Mouse (Mus musculus) limb, embryonic 10.5 days (tissue): Measurements from ENCODE around the gene Gm21903. TPM values are rescaled to one million over a fixed set of nuclear protein-coding genes. Genes with fewer than 3 reads are reported as not detected.
"Not testable (repeated sequence)": the region's sequence is repeated elsewhere in the genome, so short reads cannot be mapped to it uniquely, and the experiment has no call there.

Experiments
- DNase-seq: peaks from one replicate; pipeline ENCODE4 v3.0.0-alpha.2; 2017; ENCODE audit warnings: low spot score
- H3K27ac ChIP-seq: fragments of 300-500 bp; sonication (generic); 2 replicates; pipeline ENCODE4 v1.5.1; 2016; ENCODE audit warnings: mild to moderate bottlenecking
- H3K27me3 ChIP-seq: fragments of 300-500 bp; sonication (generic); 2 replicates; pipeline ENCODE4 v1.6.1; 2016; ENCODE audit warnings: low read depth, mild to moderate bottlenecking; ENCODE audit not compliant: poor library complexity, severe bottlenecking
- H3K36me3 ChIP-seq: fragments of 300-500 bp; sonication (generic); 2 replicates; pipeline ENCODE4 v1.6.1; 2016; ENCODE audit warnings: mild to moderate bottlenecking, moderate library complexity
- H3K4me1 ChIP-seq: fragments of 300-500 bp; sonication (generic); 2 replicates; pipeline ENCODE4 v1.6.1; 2016
- H3K4me3 ChIP-seq: fragments of 300-500 bp; sonication (generic); 2 replicates; pipeline ENCODE4 v1.5.1; 2016; ENCODE audit warnings: mild to moderate bottlenecking, moderate library complexity
- H3K9me3 ChIP-seq: fragments of 300-500 bp; sonication (generic); replicated peaks from 2 replicates; pipeline ENCODE4 v1.6.1; 2016; ENCODE audit warnings: mild to moderate bottlenecking
- WGBS: fragments of 180-500 bp; shearing (Covaris S2); methylation state at CpG from one replicate; pipeline ENCODE4 v1.1.7; 2016; 5-methylcytosine and 5-hydroxymethylcytosine counted together
- polyA plus RNA-seq: library from polyadenylated mRNA; unstranded; fragments of >200 nt; fragmentation: Nextera tagmentation; extraction: Ambion mirVana; gene quantifications from 2 replicates; pipeline ENCODE4 v1.2.1, GENCODE M21; 2016

The Gm21903 gene
- polyA plus RNA-seq: not detected in 2 replicates

- H3K27me3 ChIP-seq: no peaks in the 10 kb centered on the region
- H3K36me3 ChIP-seq: no peaks in the 10 kb centered on the region
- H3K27ac ChIP-seq: no peak within 1 kb of the TSS
- DNase-seq: no peak
- no peaks in the 10 kb centered on the region for H3K4me1 ChIP-seq
- H3K9me3 ChIP-seq: no peaks in the 10 kb centered on the region
- H3K4me3 ChIP-seq: no peak within 1 kb of the TSS
These were observed at the start of gene Gm21903 for GRCm38 (mm10) chr17:39043241-39043640. Gene Gm21903 (minus strand): TSS chr17:39043341.

- WGBS: 64% methylated on average over 1 of the region's 1 CpGs
- H3K36me3 ChIP-seq: no peaks in the 10 kb centered on the region
- no peak within 1 kb of the TSS for H3K4me3 ChIP-seq
- no peaks in the 10 kb centered on the region for H3K9me3 ChIP-seq
- H3K27me3 ChIP-seq: no peaks in the 10 kb centered on the region
- H3K4me1 ChIP-seq: no peaks in the 10 kb centered on the region
- no peak within 1 kb of the TSS for H3K27ac ChIP-seq
- no peak for DNase-seq
These were observed 33.8 kb upstream of the Gm21903 start, which contains the start of gene Esp23 for GRCm38 (mm10) chr17:39076937-39077336. Gene Esp23 (minus strand): TSS chr17:39077037.

- H3K36me3 ChIP-seq: no peaks in the 10 kb centered on the region
- H3K4me1 ChIP-seq: no peaks in the 10 kb centered on the region
- H3K4me3 ChIP-seq: no peak overlapping the region
- no peaks in the 10 kb centered on the region for H3K27me3 ChIP-seq
- H3K9me3 ChIP-seq: 0 out of 2 replicates have a peak, but pooled peaks cover 2% of the 10 kb centered on the region
- no peak for DNase-seq
- H3K27ac ChIP-seq: no peak overlapping the region
These were observed 20.5 kb upstream of the Gm21903 start for GRCm38 (mm10) chr17:39063641-39064040.

- DNase-seq, H3K27me3 ChIP-seq, H3K4me1 ChIP-seq, H3K27ac ChIP-seq, H3K4me3 ChIP-seq, H3K36me3 ChIP-seq, H3K9me3 ChIP-seq: not testable (repeated sequence)
- 90% methylated on average over 3 of the region's 3 CpGs for WGBS
These were observed 6.7 kb downstream of the Gm21903 start, which contains the start of gene Esp24 for GRCm38 (mm10) chr17:39036395-39036794. Gene Esp24 (plus strand): TSS chr17:39036695.

- no peak for DNase-seq
- Histone ChIP-seq H3K36me3 (no peaks in the 10 kb centered on the region), H3K9me3 (no peaks in the 10 kb centered on the region), H3K27me3 (no peaks in the 10 kb centered on the region), H3K4me3 (no peak overlapping the region), H3K4me1 (no peaks in the 10 kb centered on the region), H3K27ac (no peak overlapping the region)
- WGBS: 74% methylated on average over 14 of the region's 14 CpGs
These were observed 26.0 kb downstream of the Gm21903 start for GRCm38 (mm10) chr17:39017184-39017583.

- DNase-seq: no peak
- Histone ChIP-seq H3K4me1 (no peaks in the 10 kb centered on the region), H3K27ac (no peak overlapping the region), H3K9me3 (0 out of 2 replicates have a peak, but pooled peaks cover 1% of the 10 kb centered on the region), H3K4me3 (no peak overlapping the region), H3K27me3 (no peaks in the 10 kb centered on the region), H3K36me3 (no peaks in the 10 kb centered on the region)
- WGBS: 39% methylated on average over 30 of the region's 30 CpGs
These were observed 32.2 kb downstream of the Gm21903 start for GRCm38 (mm10) chr17:39010675-39011638.

GRCm38 (mm10) chr17:39009846-39010245, 33.3 kb downstream of the Gm21903 start:
- Histone ChIP-seq H3K36me3 (no peaks in the 10 kb centered on the region), H3K27me3 (no peaks in the 10 kb centered on the region), H3K9me3 (0 out of 2 replicates have a peak, but pooled peaks cover 1% of the 10 kb centered on the region), H3K27ac (no peak overlapping the region), H3K4me3 (no peak overlapping the region), H3K4me1 (no peaks in the 10 kb centered on the region)
- no peak for DNase-seq
- 93% methylated on average over 1 of the region's 1 CpGs for WGBS

Other genes starting within 250 kb of the Gm21903 start
- not detected in 2 replicates for gene Esp24, start 6.6 kb downstream of the Gm21903 start, polyA plus RNA-seq
- not detected in 2 replicates for gene Esp23, start 33.7 kb upstream of the Gm21903 start, polyA plus RNA-seq
- not detected in 2 replicates for gene Esp22, start 52.0 kb upstream of the Gm21903 start, polyA plus RNA-seq